Mouse (Mus musculus): ENCODE measurements around the gene Vsig1. TPM values are rescaled to one million over a fixed set of nuclear protein-coding genes. Genes with fewer than 3 reads are reported as not detected.

Gene Vsig1
- polyA plus RNA-seq (2015; fragmentation: Nextera tagmentation; extraction: Ambion mirVana) = not detected in 2 replicates

GRCm38 (mm10) chrX:140907360-140907759, at the start of gene Vsig1:
TSS of gene Vsig1 (plus strand) at chrX:140907608.
- 72% methylated on average over 7 of the region's 7 CpGs for WGBS
- no peaks in the 10 kb centered on the region for H3K4me1 ChIP-seq (replicated peaks)
- ATAC-seq = no peak

GRCm38 (mm10) chrX:140862760-140863159, 44.6 kb upstream of the Vsig1 start:
- Histone ChIP-seq H3K27me3 (peaks cover 31% of the 10 kb centered on the region; the same call in 1 of the 2 replicates), H3K9ac (replicated peaks) (no peak overlapping the region), H3K9me3 (no peaks in the 10 kb centered on the region), H3K4me2 (replicated peaks) (no peak overlapping the region), H3K4me3 (replicated peaks) (no peak overlapping the region), H3K27ac (no peak overlapping the region), H3K36me3 (no peaks in the 10 kb centered on the region), H3K4me1 (replicated peaks) (no peaks in the 10 kb centered on the region)
- WGBS = 94% methylated on average over 6 of the region's 6 CpGs
- no peak for ATAC-seq

More at GRCm38 (mm10) chrX:140907360-140907759, at the start of gene Vsig1:
- H3K9me3 ChIP-seq = no peaks in the 10 kb centered on the region
- no peak within 1 kb of the TSS for H3K4me3 ChIP-seq (replicated peaks)
- no peak within 1 kb of the TSS for H3K27ac ChIP-seq
- no peak within 1 kb of the TSS for H3K4me2 ChIP-seq (replicated peaks)
- H3K27me3 ChIP-seq = peaks cover 26% of the 10 kb centered on the region
- no peaks in the 10 kb centered on the region for H3K36me3 ChIP-seq
- H3K9ac ChIP-seq (replicated peaks) = no peak within 1 kb of the TSS

- Histone ChIP-seq H3K27me3 (peaks cover 34% of the 10 kb centered on the region; the same call in 1 of the 2 replicates), H3K9me3 (no peaks in the 10 kb centered on the region), H3K36me3 (no peaks in the 10 kb centered on the region), H3K4me1 (replicated peaks) (no peaks in the 10 kb centered on the region), H3K27ac (no peak overlapping the region), H3K4me3 (replicated peaks) (no peak overlapping the region), H3K9ac (replicated peaks) (no peak overlapping the region), H3K4me2 (replicated peaks) (no peak overlapping the region)
- WGBS = 86% methylated on average over 4 of the region's 4 CpGs
- ATAC-seq = no peak
Observed at GRCm38 (mm10) chrX:140863431-140863830, 44.0 kb upstream of the Vsig1 start.

GRCm38 (mm10) chrX:140887193-140887592, 20.2 kb upstream of the Vsig1 start:
- WGBS = 85% methylated on average over 2 of the region's 2 CpGs
- H3K9me3 ChIP-seq = no peaks in the 10 kb centered on the region
- H3K4me1 ChIP-seq (replicated peaks) = no peaks in the 10 kb centered on the region
- no peak overlapping the region for H3K4me3 ChIP-seq (replicated peaks)
- H3K36me3 ChIP-seq = no peaks in the 10 kb centered on the region
- ATAC-seq = no peak
- H3K9ac ChIP-seq (replicated peaks) = no peak overlapping the region
- H3K27ac ChIP-seq = no peak overlapping the region
- H3K4me2 ChIP-seq (replicated peaks) = no peak overlapping the region
- peaks cover 55% of the 10 kb centered on the region; the same call in 1 of the 2 replicates for H3K27me3 ChIP-seq

- Histone ChIP-seq H3K9me3 (no peaks in the 10 kb centered on the region), H3K4me3 (replicated peaks) (no peak overlapping the region), H3K4me2 (replicated peaks) (no peak overlapping the region), H3K36me3 (no peaks in the 10 kb centered on the region), H3K4me1 (replicated peaks) (no peaks in the 10 kb centered on the region), H3K9ac (replicated peaks) (no peak overlapping the region), H3K27me3 (peaks cover 33% of the 10 kb centered on the region; the same call in 1 of the 2 replicates), H3K27ac (no peak overlapping the region)
- no peak for ATAC-seq
- WGBS = 86% methylated on average over 4 of the region's 4 CpGs
Observed at GRCm38 (mm10) chrX:140891796-140892195, 15.6 kb upstream of the Vsig1 start.

GRCm38 (mm10) chrX:140903487-140903886, 3.9 kb upstream of the Vsig1 start:
- no peak for ATAC-seq
- Histone ChIP-seq H3K4me3 (replicated peaks) (no peak overlapping the region), H3K9me3 (no peaks in the 10 kb centered on the region), H3K4me1 (replicated peaks) (no peaks in the 10 kb centered on the region), H3K36me3 (no peaks in the 10 kb centered on the region), H3K4me2 (replicated peaks) (no peak overlapping the region), H3K27ac (no peak overlapping the region), H3K27me3 (peaks cover 26% of the 10 kb centered on the region), H3K9ac (replicated peaks) (no peak overlapping the region)
- WGBS = 90% methylated on average over 3 of the region's 3 CpGs

- ATAC-seq = no peak
- Histone ChIP-seq H3K4me3 (replicated peaks) (no peak overlapping the region), H3K9ac (replicated peaks) (no peak overlapping the region), H3K36me3 (no peaks in the 10 kb centered on the region), H3K27me3 (peaks cover 71% of the 10 kb centered on the region), H3K4me1 (replicated peaks) (no peaks in the 10 kb centered on the region), H3K9me3 (no peaks in the 10 kb centered on the region), H3K4me2 (replicated peaks) (no peak overlapping the region), H3K27ac (no peak overlapping the region)
- 81% methylated on average over 6 of the region's 6 CpGs for WGBS
Observed at GRCm38 (mm10) chrX:140921321-140921720, 13.9 kb downstream of the Vsig1 start.

GRCm38 (mm10) chrX:140932066-140932465, 24.7 kb downstream of the Vsig1 start:
- Histone ChIP-seq H3K27me3 (peaks cover 53% of the 10 kb centered on the region), H3K9ac (replicated peaks) (no peak overlapping the region), H3K4me1 (replicated peaks) (no peaks in the 10 kb centered on the region), H3K9me3 (no peaks in the 10 kb centered on the region), H3K4me3 (replicated peaks) (no peak overlapping the region), H3K27ac (no peak overlapping the region), H3K36me3 (no peaks in the 10 kb centered on the region), H3K4me2 (replicated peaks) (no peak overlapping the region)
- ATAC-seq = no peak
- WGBS = 65% methylated on average over 3 of the region's 3 CpGs

- Histone ChIP-seq H3K4me1 (replicated peaks) (no peaks in the 10 kb centered on the region), H3K36me3 (no peaks in the 10 kb centered on the region), H3K9me3 (no peaks in the 10 kb centered on the region), H3K27ac (no peak overlapping the region), H3K27me3 (peaks cover 54% of the 10 kb centered on the region), H3K4me3 (replicated peaks) (no peak overlapping the region), H3K9ac (replicated peaks) (no peak overlapping the region), H3K4me2 (replicated peaks) (no peak overlapping the region)
- no peak for ATAC-seq
- WGBS = 85% methylated on average over 3 of the region's 3 CpGs
Observed at GRCm38 (mm10) chrX:140933263-140933662, 25.9 kb downstream of the Vsig1 start.

- no peak for ATAC-seq
- Histone ChIP-seq H3K4me3 (replicated peaks) (no peak overlapping the region), H3K4me1 (replicated peaks) (no peaks in the 10 kb centered on the region), H3K9me3 (no peaks in the 10 kb centered on the region), H3K27me3 (peaks cover 57% of the 10 kb centered on the region), H3K4me2 (replicated peaks) (no peak overlapping the region), H3K36me3 (no peaks in the 10 kb centered on the region), H3K27ac (no peak overlapping the region), H3K9ac (replicated peaks) (no peak overlapping the region)
- 77% methylated on average over 5 of the region's 5 CpGs for WGBS
Observed at GRCm38 (mm10) chrX:140936271-140936670, 28.9 kb downstream of the Vsig1 start.

GRCm38 (mm10) chrX:140953618-140954017, 46.2 kb downstream of the Vsig1 start:
- no peaks in the 10 kb centered on the region for H3K9me3 ChIP-seq
- H3K4me3 ChIP-seq (replicated peaks) = no peak overlapping the region
- H3K4me1 ChIP-seq (replicated peaks) = 0 out of 2 replicates have a peak, but pooled peaks cover 7% of the 10 kb centered on the region
- ATAC-seq = no peak
- peaks cover 44% of the 10 kb centered on the region for H3K27me3 ChIP-seq
- H3K36me3 ChIP-seq = 0 out of 2 replicates have a peak, but pooled peaks cover 2% of the 10 kb centered on the region
- no peak overlapping the region for H3K4me2 ChIP-seq (replicated peaks)
- WGBS = 88% methylated on average over 4 of the region's 4 CpGs
- H3K27ac ChIP-seq = no peak overlapping the region
- no peak overlapping the region for H3K9ac ChIP-seq (replicated peaks)

GRCm38 (mm10) chrX:140956272-140956940, 49.0 kb downstream of the Vsig1 start, which contains the start of the genes Psmd10 and Atg4a:
TSS of gene Psmd10 (minus strand) at chrX:140956728.
TSS of gene Atg4a (plus strand) at chrX:140956907.
- H3K27ac ChIP-seq = no peak within 1 kb of the TSS
- ATAC-seq = peak; percentile 98

More at GRCm38 (mm10) chrX:140956272-140956940, 49.0 kb downstream of the Vsig1 start, which contains the start of the genes Psmd10 and Atg4a:
- Histone ChIP-seq H3K9me3 (no peaks in the 10 kb centered on the region), H3K27me3 (peaks cover 28% of the 10 kb centered on the region; the same call in 1 of the 2 replicates), H3K9ac (replicated peaks) (peak within 1 kb of the TSS; percentile 57), H3K4me3 (replicated peaks) (peak within 1 kb of the TSS; percentile 52), H3K4me2 (replicated peaks) (peak within 1 kb of the TSS; percentile 55), H3K4me1 (replicated peaks) (0 out of 2 replicates have a peak, but pooled peaks cover 7% of the 10 kb centered on the region), H3K36me3 (no peaks in the 10 kb centered on the region)
- 26% methylated on average over 23 of the region's 23 CpGs for WGBS

Data from midbrain, embryonic 13.5 days (tissue).